Comparison of ENCODE assay signal across 8 mouse cellular contexts in the genomic region with DNA sequence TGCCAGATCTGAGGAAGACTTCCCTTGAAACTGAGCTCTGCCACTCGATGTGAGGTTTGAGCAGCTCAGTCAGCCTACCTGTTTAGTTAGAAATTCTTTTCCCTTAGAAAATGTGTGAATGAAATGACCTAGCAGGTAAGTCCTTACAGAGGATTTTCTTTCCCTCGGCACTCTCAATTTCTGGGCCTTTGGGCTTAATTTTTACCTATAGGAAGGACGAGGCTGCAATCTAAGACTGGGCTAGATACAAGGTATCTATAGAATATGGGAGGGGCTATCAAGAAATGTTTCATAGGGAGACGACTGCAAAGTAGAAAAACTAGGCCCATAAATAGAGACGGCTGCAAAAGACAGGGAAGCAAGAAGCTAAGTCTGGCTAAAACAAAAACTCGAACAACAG. TPM values are rescaled to one million over a fixed set of nuclear protein-coding genes. Genes with fewer than 3 reads are reported as not detected.
DNase-seq lines count a peak whose midpoint lies in the region; ATAC-seq and TF ChIP-seq lines count a peak whose summit lies in the region.

No protein-coding gene starts in this region.

- TF ChIP-seq CTCF in left cerebral cortex, adult 2 months (IDR thresholded peaks at IDR 0.05): no peak
- no peak for TF ChIP-seq CTCF in cortical plate, adult 2 months (IDR thresholded peaks at IDR 0.05; ENCODE audit: extremely low read depth, insufficient read depth, low read length)
- TF ChIP-seq CTCF in thymus, adult 2 months (IDR thresholded peaks at IDR 0.05; ENCODE audit: borderline replicate concordance, control insufficient read depth, extremely low read depth, insufficient read depth, low read length, poor library complexity): no peak

- intact Hi-C loops in left cerebral cortex, adult 2 months (cut with DNase I): loop anchor here (5.0 kb wide), 1 partner anchor 249 kb away; a partner anchor contains a TSS
- intact Hi-C loops in left cerebral cortex, postnatal 25 days (cut with DNase I): no loop called here

- peak overlapping the region; percentile 77 for H3K4me3 ChIP-seq in left cerebral cortex, adult 2 months
- H3K4me3 ChIP-seq in cortical plate, adult 2 months (ENCODE audit: insufficient read depth, low read length): peak overlapping the region; percentile 82
- peak overlapping the region; percentile 83 for H3K4me3 ChIP-seq in intestine, embryonic 15.5 days (replicated peaks)
- H3K4me3 ChIP-seq in neural tube, embryonic 14.5 days (ENCODE audit: low read depth, low read length): peak overlapping the region; percentile 77
- H3K4me3 ChIP-seq in thymus, adult 2 months (ENCODE audit: control insufficient read depth, insufficient read depth, low read length): no peak overlapping the region

- DNase-seq in left cerebral cortex, adult 2 months (ENCODE audit: extremely low spot score in 1 of 2, low spot score in 2 of 2): no peak
- no peak for DNase-seq in left cerebral cortex, postnatal 25 days (ENCODE audit: low spot score in 2 of 2)
- no peak for DNase-seq in thymus, adult 2 months
- no peak for DNase-seq in Muller cell, postnatal 12 days (ENCODE audit: inconsistent ontology term)
- no peak for DNase-seq in urinary bladder, postnatal 4 days (ENCODE audit: low spot score in 2 of 2)

- H3K36me3 ChIP-seq in intestine, embryonic 15.5 days: peaks cover 3% of the 10 kb centered on the region; the same call in 1 of the 2 replicates
- no peaks in the 10 kb centered on the region for H3K36me3 ChIP-seq in neural tube, embryonic 14.5 days (ENCODE audit: control insufficient read depth, insufficient read depth, low read length)
- peaks cover 9% of the 10 kb centered on the region for H3K36me3 ChIP-seq in thymus, adult 2 months (ENCODE audit: control insufficient read depth, insufficient read depth, low read length)

- no peaks in the 10 kb centered on the region for H3K27me3 ChIP-seq in intestine, embryonic 15.5 days (replicated peaks)
- H3K27me3 ChIP-seq in neural tube, embryonic 14.5 days (ENCODE audit: control insufficient read depth, insufficient read depth, low read length): no peaks in the 10 kb centered on the region
- H3K27me3 ChIP-seq in thymus, adult 2 months (ENCODE audit: control insufficient read depth, insufficient read depth, low read length): no peaks in the 10 kb centered on the region

- peak overlapping the region; percentile 93 for H3K27ac ChIP-seq in left cerebral cortex, adult 2 months
- no peak overlapping the region for H3K27ac ChIP-seq in cortical plate, adult 2 months (ENCODE audit: insufficient read depth, low read length)
- peak overlapping the region; percentile 73; the same call in 1 of the 2 replicates for H3K27ac ChIP-seq in intestine, embryonic 15.5 days
- no peak overlapping the region for H3K27ac ChIP-seq in neural tube, embryonic 14.5 days (ENCODE audit: low read depth, low read length)
- no peak overlapping the region for H3K27ac ChIP-seq in thymus, adult 2 months (ENCODE audit: control insufficient read depth, insufficient read depth, low read length)

- H3K9me3 ChIP-seq in intestine, embryonic 15.5 days: no peaks in the 10 kb centered on the region
- H3K9me3 ChIP-seq in neural tube, embryonic 14.5 days (ENCODE audit: control insufficient read depth, low read length): no peaks in the 10 kb centered on the region

- WGBS in intestine, embryonic 15.5 days: 7% methylated on average over 6 of the region's 6 CpGs
- 12% methylated on average over 6 of the region's 6 CpGs for whole genome bisulfite sequencing in neural tube, embryonic 14.5 days
- 5% methylated on average over 6 of the region's 6 CpGs for WGBS in thymus, adult 2 months

- peak overlapping the region; percentile 78 for H3K9ac ChIP-seq in intestine, embryonic 15.5 days
- H3K9ac ChIP-seq in neural tube, embryonic 14.5 days (replicated peaks; ENCODE audit: low read depth, low read length): peak overlapping the region; percentile 68

- TF ChIP-seq POLR2A in cortical plate, adult 2 months (IDR thresholded peaks at IDR 0.05; ENCODE audit: extremely low read depth, insufficient read depth, low read length): no peak
- TF ChIP-seq POLR2A in thymus, adult 2 months (IDR thresholded peaks at IDR 0.05; ENCODE audit: control insufficient read depth, extremely low read depth, insufficient read depth, low read length, poor library complexity): no peak

- peaks cover 3% of the 10 kb centered on the region; the same call in 1 of the 2 replicates for H3K4me1 ChIP-seq in cortical plate, adult 2 months (ENCODE audit: control insufficient read depth, insufficient read depth, low read length)
- no peaks in the 10 kb centered on the region for H3K4me1 ChIP-seq in intestine, embryonic 15.5 days (replicated peaks)
- H3K4me1 ChIP-seq in neural tube, embryonic 14.5 days (ENCODE audit: control insufficient read depth, insufficient read depth, low read length): 0 out of 2 replicates have a peak, but pooled peaks cover 10% of the 10 kb centered on the region
- H3K4me1 ChIP-seq in thymus, adult 2 months (replicated peaks; ENCODE audit: control insufficient read depth, insufficient read depth, low read length): peaks cover 5% of the 10 kb centered on the region

- no peak for ATAC-seq in intestine, embryonic 15.5 days
- ATAC-seq in neural tube, embryonic 14.5 days (ENCODE audit: low read depth): no peak

- H3K4me2 ChIP-seq in intestine, embryonic 15.5 days (replicated peaks): peak overlapping the region; percentile 64
- peak overlapping the region; percentile 55 for H3K4me2 ChIP-seq in neural tube, embryonic 14.5 days (ENCODE audit: low read depth, low read length)

RNA-seq across cellular contexts. Expression of a gene that starts 0.7 kb away (rescaled TPM):
- 10 to 100 TPM in 1 of 2 experiments, 1 to 10 TPM in 1; 8.8 to 16.1 TPM for total RNA-seq in left cerebral cortex, adult 2 months (2021)
- 10 to 100 TPM; 15.4 to 16.2 TPM for total RNA-seq in left cerebral cortex, postnatal 25 days (2021)
- polyA plus RNA-seq in cortical plate, adult 2 months (2012; rRNA removed): 18.7 and 19.6 TPM in 2 replicates
- polyA plus RNA-seq in intestine, embryonic 15.5 days (2015; fragmentation: Nextera tagmentation; extraction: Ambion mirVana): 144 and 172 TPM in 2 replicates
- 49.4 and 52.5 TPM in 2 replicates for polyA plus RNA-seq in neural tube, embryonic 14.5 days (2014; fragmentation: Nextera tagmentation; extraction: Ambion mirVana)
- polyA plus RNA-seq in thymus, adult 2 months (2012; rRNA removed): 12.6 TPM in 2 replicates

RNA-seq across cellular contexts. Expression of a gene that starts 0.8 kb away (rescaled TPM):
- 10 to 100 TPM; 43.1 to 48.7 TPM for total RNA-seq in left cerebral cortex, adult 2 months (2021)
- total RNA-seq in left cerebral cortex, postnatal 25 days (2021): 10 to 100 TPM; 37.3 to 41.1 TPM
- polyA plus RNA-seq in cortical plate, adult 2 months (2012; rRNA removed): 40.2 and 41.3 TPM in 2 replicates
- polyA plus RNA-seq in intestine, embryonic 15.5 days (2015; fragmentation: Nextera tagmentation; extraction: Ambion mirVana): 24.9 and 25.5 TPM in 2 replicates
- 55.4 and 60.0 TPM in 2 replicates for polyA plus RNA-seq in neural tube, embryonic 14.5 days (2014; fragmentation: Nextera tagmentation; extraction: Ambion mirVana)
- polyA plus RNA-seq in thymus, adult 2 months (2012; rRNA removed): 11.8 and 13.5 TPM in 2 replicates

RNA-seq across cellular contexts. Expression of a gene that starts 0.9 kb away (rescaled TPM):
- total RNA-seq in left cerebral cortex, adult 2 months (2021): 1 to 10 TPM; 5.2 to 8.1 TPM
- total RNA-seq in left cerebral cortex, postnatal 25 days (2021): 1 to 10 TPM; 5.7 to 6.1 TPM
- 21.9 and 22.5 TPM in 2 replicates for polyA plus RNA-seq in cortical plate, adult 2 months (2012; rRNA removed)
- 5.1 and 6.7 TPM in 2 replicates for polyA plus RNA-seq in intestine, embryonic 15.5 days (2015; fragmentation: Nextera tagmentation; extraction: Ambion mirVana)
- 7.7 and 18.3 TPM in 2 replicates for polyA plus RNA-seq in neural tube, embryonic 14.5 days (2014; fragmentation: Nextera tagmentation; extraction: Ambion mirVana)
- polyA plus RNA-seq in thymus, adult 2 months (2012; rRNA removed): 0.19 and 0.58 TPM in 2 replicates

RNA-seq across cellular contexts. Expression of a gene that starts 49.3 kb away (rescaled TPM):
- 10 to 100 TPM; 20.5 to 26.2 TPM for total RNA-seq in left cerebral cortex, adult 2 months (2021)
- 10 to 100 TPM; 22.2 to 22.8 TPM for total RNA-seq in left cerebral cortex, postnatal 25 days (2021)
- polyA plus RNA-seq in cortical plate, adult 2 months (2012; rRNA removed): 9.6 and 10.7 TPM in 2 replicates
- 19.1 and 22.6 TPM in 2 replicates for polyA plus RNA-seq in intestine, embryonic 15.5 days (2015; fragmentation: Nextera tagmentation; extraction: Ambion mirVana)
- polyA plus RNA-seq in neural tube, embryonic 14.5 days (2014; fragmentation: Nextera tagmentation; extraction: Ambion mirVana): 31.1 and 32.2 TPM in 2 replicates
- polyA plus RNA-seq in thymus, adult 2 months (2012; rRNA removed): 4.8 and 5.6 TPM in 2 replicates

Comparison
In these comparisons a context has a peak if more than half of its experiments do, and no peak if none do; other contexts are left out.
1. H3K27ac ChIP-seq: peak in left cerebral cortex, adult 2 months (single experiment) and intestine, embryonic 15.5 days (single experiment); none in cortical plate, adult 2 months (single experiment), neural tube, embryonic 14.5 days (single experiment) and thymus, adult 2 months (single experiment).